ENCODE assay signal across 8 mouse cellular contexts in genomic region chr9:105053812-105054211, GRCm38 (mm10). TPM values are rescaled to one million over a fixed set of nuclear protein-coding genes. Genes with fewer than 3 reads are reported as not detected.
A peak's percentile ranks its signal among the peaks of the same experiment; 100 is the strongest.
DNase-seq lines count a peak whose midpoint lies in the region; ATAC-seq and TF ChIP-seq lines count a peak whose summit lies in the region.

No protein-coding gene starts in this region.

- peak overlapping the region; percentile 59 for H3K4me2 ChIP-seq in embryonic facial prominence, embryonic 15.5 days (replicated peaks)
- H3K4me2 ChIP-seq in limb, embryonic 13.5 days (replicated peaks), result peak overlapping the region; percentile 79

- H3K27ac ChIP-seq in embryonic facial prominence, embryonic 15.5 days (replicated peaks), result no peak overlapping the region
- H3K27ac ChIP-seq in limb, embryonic 13.5 days, result no peak overlapping the region
- H3K27ac ChIP-seq in olfactory bulb, adult 2 months (ENCODE audit: insufficient read depth, low read depth, low read length), result no peak overlapping the region

- H3K27me3 ChIP-seq in embryonic facial prominence, embryonic 15.5 days, result no peaks in the 10 kb centered on the region
- H3K27me3 ChIP-seq in limb, embryonic 13.5 days, result no peaks in the 10 kb centered on the region

- TF ChIP-seq POLR2A in lung, adult 2 months (IDR thresholded peaks at IDR 0.05; ENCODE audit: borderline replicate concordance, extremely low read depth, low read depth, low read length), result no peak
- no peak for TF ChIP-seq POLR2A in olfactory bulb, adult 2 months (IDR thresholded peaks at IDR 0.05; ENCODE audit: insufficient read depth, low read depth, low read length)

- no peaks in the 10 kb centered on the region for H3K9me3 ChIP-seq in embryonic facial prominence, embryonic 15.5 days (replicated peaks)
- H3K9me3 ChIP-seq in limb, embryonic 13.5 days, result no peaks in the 10 kb centered on the region

- 28% methylated on average over 4 of the region's 4 CpGs for WGBS in lung, adult 2 months
- WGBS in embryonic facial prominence, embryonic 15.5 days, result 41% methylated on average over 4 of the region's 4 CpGs
- 51% methylated on average over 4 of the region's 4 CpGs for WGBS in limb, embryonic 13.5 days
- WGBS in olfactory bulb, adult 2 months, result 32% methylated on average over 4 of the region's 4 CpGs

- H3K9ac ChIP-seq in embryonic facial prominence, embryonic 15.5 days, result peak overlapping the region; percentile 97; the same call in 1 of the 2 replicates
- peak overlapping the region; percentile 83 for H3K9ac ChIP-seq in limb, embryonic 13.5 days

- H3K36me3 ChIP-seq in embryonic facial prominence, embryonic 15.5 days, result peaks cover 36% of the 10 kb centered on the region
- peaks cover 37% of the 10 kb centered on the region for H3K36me3 ChIP-seq in limb, embryonic 13.5 days

- peaks cover 2% of the 10 kb centered on the region; the same call in 1 of the 2 replicates for H3K4me1 ChIP-seq in lung, adult 2 months (ENCODE audit: control insufficient read depth, insufficient read depth, low read length)
- H3K4me1 ChIP-seq in embryonic facial prominence, embryonic 15.5 days, result peaks cover 8% of the 10 kb centered on the region; the same call in 1 of the 2 replicates
- peaks cover 6% of the 10 kb centered on the region; the same call in 1 of the 2 replicates for H3K4me1 ChIP-seq in limb, embryonic 13.5 days
- peaks cover 2% of the 10 kb centered on the region; the same call in 1 of the 2 replicates for H3K4me1 ChIP-seq in olfactory bulb, adult 2 months (ENCODE audit: control insufficient read depth, insufficient read depth, low read length)

- ATAC-seq in embryonic facial prominence, embryonic 15.5 days (ENCODE audit: insufficient number of reproducible peaks, low FRiP score, low TSS enrichment, low read depth), result no peak
- ATAC-seq in limb, embryonic 13.5 days (ENCODE audit: low FRiP score, low read depth), result no peak

- no peak for TF ChIP-seq CTCF in lung, adult 2 months (IDR thresholded peaks at IDR 0.05; ENCODE audit: insufficient read depth, low read length)
- no peak for TF ChIP-seq CTCF in olfactory bulb, adult 2 months (IDR thresholded peaks at IDR 0.05; ENCODE audit: insufficient read depth, low read depth, low read length)

- no peak for DNase-seq in lung, adult 2 months
- no peak for DNase-seq in lung, postnatal 25 days (ENCODE audit: low spot score)
- no peak for DNase-seq in urinary bladder, postnatal 25 days (ENCODE audit: low spot score)
- no peak for DNase-seq in right cerebral cortex, postnatal 4 days
- no peak for DNase-seq in left cerebral cortex, postnatal 25 days (ENCODE audit: low spot score in 2 of 2)

- intact Hi-C loops in left cerebral cortex, postnatal 25 days (cut with DNase I), result loop anchor here (5.0 kb wide), 2 partner anchors 78 to 482 kb away; partner anchors contain the start of gene Nudt16

- H3K4me3 ChIP-seq in lung, adult 2 months (replicated peaks; ENCODE audit: extremely low read depth, low read depth, low read length), result peak overlapping the region; percentile 74
- peak overlapping the region; percentile 88 for H3K4me3 ChIP-seq in embryonic facial prominence, embryonic 15.5 days (replicated peaks)
- peak overlapping the region; percentile 67 for H3K4me3 ChIP-seq in limb, embryonic 13.5 days
- peak overlapping the region; percentile 97; the same call in 1 of the 2 replicates for H3K4me3 ChIP-seq in olfactory bulb, adult 2 months (ENCODE audit: insufficient read depth, low read depth, low read length)

RNA-seq across cellular contexts. Expression of gene Mrpl3, which starts 0.8 kb away (rescaled TPM):
- polyA plus RNA-seq in lung, adult 2 months (2012; rRNA removed), result 58.5 and 67.8 TPM in 2 replicates
- 93.1 and 95.8 TPM in 2 replicates for polyA plus RNA-seq in embryonic facial prominence, embryonic 15.5 days (2015; fragmentation: Nextera tagmentation; extraction: Ambion mirVana)
- polyA plus RNA-seq in limb, embryonic 13.5 days (2015; fragmentation: Nextera tagmentation; extraction: Ambion mirVana), result 107 and 111 TPM in 2 replicates
- polyA plus RNA-seq in olfactory bulb, adult 2 months (2012; ENCODE audit: insufficient read depth, insufficient read length, low replicate concordance, missing spikeins), result 121 and 370 TPM in 2 replicates
- total RNA-seq in left cerebral cortex, postnatal 25 days (2021), result 10 to 100 TPM; 81.4 to 82.2 TPM
